ENCODE assay signal across 12 mouse cellular contexts in genomic region chr12:52473988-52474968, GRCm38 (mm10). TPM values are rescaled to one million over a fixed set of nuclear protein-coding genes. Genes with fewer than 3 reads are reported as not detected.
DNase-seq lines count a peak whose midpoint lies in the region; ATAC-seq and TF ChIP-seq lines count a peak whose summit lies in the region.
"Had no signal": no experiment of that assay in that cellular context is flagged by ENCODE, and none has a peak within 500 bp of the region (broad histone marks: within the 10 kb centered on the region; RNA-seq: fewer than 3 reads in every experiment).

No protein-coding gene starts in this region.

- no peak for TF ChIP-seq CTCF in lung, postnatal 0 days (IDR thresholded peaks at IDR 0.05)

- 31% methylated on average over 18 of the region's 18 CpGs for WGBS in lung, postnatal 0 days
- 35% methylated on average over 18 of the region's 18 CpGs for WGBS in stomach, embryonic 16.5 days

- H3K4me3 ChIP-seq in lung, postnatal 0 days (ENCODE audit: low read depth, low read length) = 0 out of 2 replicates have a peak overlapping the region, but pooled peaks have one; percentile 1
- peak overlapping the region; percentile 11; the same call in 1 of the 2 replicates for H3K4me3 ChIP-seq in stomach, embryonic 16.5 days (replicated peaks; ENCODE audit: low read length)
- H3K4me3 ChIP-seq: erythroblast, embryonic 14.5 days; myocyte had no signal

- no peak for DNase-seq in frontal cortex, postnatal 25 days (ENCODE audit: low spot score in 2 of 2)
- no peak for DNase-seq in lung, postnatal 0 days (ENCODE audit: low spot score)
- no peak for DNase-seq in lung, postnatal 25 days (ENCODE audit: low spot score)
- DNase-seq in layer of hippocampus, adult 9-11 months = peak; percentile 39
- no peak for DNase-seq in c-Kit-positive CD71-positive TER-119-positive erythroid progenitor cells, embryonic 14.5 days (ENCODE audit: low spot score)
- DNase-seq in kidney, adult 8-10 months = no peak
- DNase-seq: adrenal gland, postnatal 25 days had no signal

- H3K27ac ChIP-seq in lung, postnatal 0 days (ENCODE audit: low read length) = no peak overlapping the region
- H3K27ac ChIP-seq in stomach, embryonic 16.5 days (ENCODE audit: low read length) = no peak overlapping the region

- H3K9ac ChIP-seq in lung, postnatal 0 days (replicated peaks; ENCODE audit: low read depth) = no peak overlapping the region
- H3K9ac ChIP-seq in stomach, embryonic 16.5 days (ENCODE audit: low read length) = no peak overlapping the region

- H3K4me2 ChIP-seq in lung, postnatal 0 days (replicated peaks; ENCODE audit: low read depth, low read length) = peak overlapping the region; percentile 35
- peak overlapping the region; percentile 45 for H3K4me2 ChIP-seq in stomach, embryonic 16.5 days (ENCODE audit: low read depth, low read length)

- H3K9me3 ChIP-seq in lung, postnatal 0 days (ENCODE audit: low read length) = no peaks in the 10 kb centered on the region
- H3K9me3 ChIP-seq in stomach, embryonic 16.5 days (replicated peaks; ENCODE audit: control insufficient read depth, low read length) = no peaks in the 10 kb centered on the region

- H3K4me1 ChIP-seq in lung, postnatal 0 days (ENCODE audit: insufficient read depth, low read depth, low read length) = no peaks in the 10 kb centered on the region
- peaks cover 3% of the 10 kb centered on the region; the same call in 1 of the 2 replicates for H3K4me1 ChIP-seq in stomach, embryonic 16.5 days (ENCODE audit: control insufficient read depth, insufficient read depth, low read length)

- H3K36me3 ChIP-seq in lung, postnatal 0 days (ENCODE audit: insufficient read depth, low read length) = no peaks in the 10 kb centered on the region
- H3K36me3 ChIP-seq in stomach, embryonic 16.5 days (ENCODE audit: control insufficient read depth, insufficient read depth, low read length) = no peaks in the 10 kb centered on the region

- H3K27me3 ChIP-seq in lung, postnatal 0 days (replicated peaks; ENCODE audit: insufficient read depth, low read length) = no peaks in the 10 kb centered on the region
- no peaks in the 10 kb centered on the region for H3K27me3 ChIP-seq in stomach, embryonic 16.5 days (ENCODE audit: control insufficient read depth, insufficient read depth, low read length)

- no peak for TF ChIP-seq EP300 in lung, postnatal 0 days (IDR thresholded peaks at IDR 0.05)

- peak; percentile 74 for ATAC-seq in frontal cortex, adult (ENCODE audit: low TSS enrichment)
- no peak for ATAC-seq in lung, postnatal 0 days
- no peak for ATAC-seq in stomach, embryonic 16.5 days (ENCODE audit: insufficient read depth, low FRiP score)
- ATAC-seq: CD4-positive, CD25-positive, alpha-beta regulatory T cell, adult 4 months had no signal

RNA-seq across cellular contexts. Expression of gene Arhgap5, which starts 29.5 kb away (rescaled TPM):
- polyA plus RNA-seq in lung, postnatal 0 days (2015; fragmentation: Nextera tagmentation; extraction: Ambion mirVana) = 32.1 and 39.1 TPM in 2 replicates
- polyA plus RNA-seq in stomach, embryonic 16.5 days (2015; fragmentation: Nextera tagmentation; extraction: Ambion mirVana) = 39.1 and 43.0 TPM in 2 replicates
